Mouse (Mus musculus) brain, embryonic 14.5 days (tissue): Measurements from ENCODE around the gene Myo10.

Source experiments
- CTCF ChIP-seq: fragments of 200-500 bp; IDR thresholded peaks from 2 replicates; pipeline ENCODE4 v1.5.1; 2012; ENCODE audit warnings: inconsistent platforms, mild to moderate bottlenecking, moderate library complexity, borderline replicate concordance; ENCODE audit not compliant: insufficient read depth, insufficient read length; ENCODE audit errors: extremely low read depth
- POLR2A ChIP-seq: fragments of 200-500 bp; IDR thresholded peaks from 2 replicates; pipeline ENCODE4 v1.6.1; 2012; ENCODE audit warnings: mild to moderate bottlenecking, inconsistent platforms, borderline replicate concordance; ENCODE audit not compliant: poor library complexity, insufficient read depth, insufficient read length, severe bottlenecking; ENCODE audit errors: extremely low read depth

DNA sequence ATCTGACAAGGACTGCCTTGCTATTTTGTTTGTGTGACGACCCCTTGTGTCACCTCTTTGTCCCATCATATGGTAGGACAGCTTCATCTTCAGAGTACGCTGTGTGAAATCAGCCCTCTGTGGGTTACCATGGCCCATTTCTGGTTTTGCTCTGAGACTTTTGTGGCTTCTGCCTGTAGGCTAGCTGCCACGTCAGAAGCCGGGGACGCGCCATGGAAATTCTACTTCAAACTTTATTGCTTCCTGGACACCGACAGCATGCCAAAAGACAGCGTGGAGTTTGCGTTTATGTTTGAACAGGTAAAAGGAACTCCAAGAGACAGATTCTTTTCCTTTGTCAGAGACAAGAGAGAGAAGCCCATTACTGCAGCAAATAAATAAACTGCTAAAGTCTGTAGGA, 184.6 kb downstream of the Myo10 start:
- no peak for TF ChIP-seq CTCF
- TF ChIP-seq POLR2A, result no peak
